Mouse (Mus musculus) left cerebral cortex, postnatal 36 days (tissue): ENCODE measurements around the gene Hip1r. TPM values are rescaled to one million over a fixed set of nuclear protein-coding genes. Genes with fewer than 3 reads are reported as not detected.
A peak's percentile ranks its signal among the peaks of the same experiment; 100 is the strongest.

ENCODE experiments used
- DNase-seq, 2 experiments: peaks; one replicate each; pipeline ENCODE4 v3.0.0; 2021 to 2022; ENCODE audit warnings: low spot score in 2 of 2, mixed read lengths in 1 of 2
- intact Hi-C: fragments of 180-260 bp; cut with DNase I; formaldehyde crosslinking; loops from one replicate; pipeline ENCODE4 v1.15.1; 2025
- total RNA-seq, 2 experiments: library from RNA; stranded (reverse); gene quantifications; 2 replicates each; pipeline ENCODE4 v1.2.3; 2021

The Hip1r gene
- total RNA-seq, 2 experiments from 2014 or later = 70.3 to 77.3 TPM

GRCm38 (mm10) chr5:124027702-124028470 is 54.5 kb downstream of the Hip1r start:
- intact Hi-C loops = no loop called here
- no peak for DNase-seq

- DNase-seq = no peak
- intact Hi-C loops = no loop called here
These were observed 55.3 kb downstream of the Hip1r start for GRCm38 (mm10) chr5:124028680-124029079.

DNA sequence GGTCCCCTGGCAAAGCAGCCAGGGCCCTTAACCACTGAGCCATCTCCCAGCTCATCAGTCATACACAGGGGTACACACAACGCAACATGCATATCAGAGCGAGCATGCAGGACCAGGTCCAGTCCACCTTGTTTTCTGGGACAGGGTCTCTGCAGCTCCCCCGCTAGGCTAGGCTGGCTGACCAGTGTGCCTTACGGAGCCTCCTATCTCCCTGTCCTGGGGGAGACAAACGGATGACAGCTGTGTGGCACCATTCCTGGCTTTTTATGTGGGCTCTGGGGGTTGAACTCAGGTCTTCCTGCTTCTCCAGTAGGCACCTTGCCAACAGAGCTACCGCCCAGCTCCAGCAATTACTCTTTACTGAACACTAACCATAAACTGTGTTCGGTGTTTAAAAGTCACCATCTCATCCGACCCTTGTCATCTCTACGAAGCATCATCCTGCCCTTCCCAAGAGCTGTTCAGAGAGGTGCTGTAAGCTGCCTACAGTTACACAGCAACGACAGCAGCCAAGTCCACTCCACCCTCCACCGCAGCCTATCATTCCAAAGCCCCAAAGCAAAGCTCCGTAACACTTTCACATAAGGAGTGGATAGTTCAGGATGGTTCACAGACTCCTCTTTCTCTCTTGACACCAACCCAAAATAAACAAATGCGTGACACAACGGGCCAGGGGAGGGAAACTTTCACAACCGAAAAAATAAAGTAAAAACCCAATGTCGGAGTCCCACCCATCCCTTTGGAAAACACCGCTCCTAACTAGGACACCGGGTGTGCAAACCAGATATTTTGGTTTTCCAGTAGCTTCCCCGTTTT is 56.0 kb downstream of the Hip1r start:
- intact Hi-C loops = no loop called here
- DNase-seq = no peak

DNA sequence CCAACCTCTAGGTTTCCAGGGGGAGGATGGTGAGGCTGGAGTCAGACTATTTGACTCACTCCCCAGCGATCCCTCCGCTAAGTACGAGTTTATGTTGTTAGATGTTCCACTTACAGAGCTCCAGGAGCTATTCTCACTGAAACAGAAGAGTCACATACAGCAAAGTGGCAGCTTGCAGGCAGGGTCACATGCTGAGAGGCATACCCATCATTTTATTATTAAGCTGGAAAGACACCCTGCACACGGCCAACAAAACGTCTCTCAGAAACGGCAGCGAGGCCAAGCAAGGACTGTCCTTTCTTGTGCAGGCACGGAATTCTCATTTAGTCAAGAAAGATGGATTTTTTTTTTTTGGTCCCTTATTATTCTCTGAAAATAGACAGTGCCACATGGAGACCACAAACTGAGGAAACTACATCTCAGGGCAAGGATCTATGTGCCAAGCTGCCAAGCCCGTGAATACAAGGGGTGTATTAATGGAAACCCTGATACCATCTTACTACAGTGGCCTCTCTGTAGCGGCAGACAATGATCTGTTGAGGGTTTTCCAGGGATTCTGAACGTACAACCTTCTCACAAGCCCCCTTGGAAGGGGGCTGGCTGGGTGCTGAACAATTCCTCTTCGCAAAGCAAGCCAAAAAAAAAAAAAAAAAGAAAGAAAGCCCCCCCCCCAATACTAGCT is 57.1 kb downstream of the Hip1r start:
- intact Hi-C loops = no loop called here
- no peak for DNase-seq

- DNase-seq = no peak
- intact Hi-C loops = no loop called here
These were observed 57.9 kb downstream of the Hip1r start for GRCm38 (mm10) chr5:124031068-124031955.

- intact Hi-C loops = no loop called here
- DNase-seq = peak; percentile 87 to 92
These were observed 58.6 kb downstream of the Hip1r start, which contains the start of gene Vps37b for GRCm38 (mm10) chr5:124032001-124032508. Vps37b (minus strand) TSS chr5:124032270.

DNA sequence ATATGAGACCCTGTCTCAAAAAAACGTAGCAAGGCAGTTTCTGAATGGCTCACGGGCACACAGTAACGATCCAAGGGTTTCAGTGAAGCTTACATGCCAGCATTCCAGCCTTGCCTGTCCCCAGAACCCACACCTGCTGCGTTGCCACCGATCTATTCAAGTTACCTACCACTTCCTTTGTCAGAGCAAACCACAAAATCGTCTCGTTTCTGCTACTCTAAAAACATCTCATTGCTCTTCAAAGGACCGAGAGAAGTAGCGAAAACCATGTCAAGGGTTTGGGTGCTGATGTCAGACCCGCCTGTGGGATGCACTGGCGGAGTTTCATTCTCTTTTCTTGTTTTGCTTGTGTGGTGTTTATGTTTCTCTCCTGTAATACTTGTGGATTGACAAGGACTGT is 61.0 kb downstream of the Hip1r start:
- no peak for DNase-seq
- intact Hi-C loops = no loop called here

DNA sequence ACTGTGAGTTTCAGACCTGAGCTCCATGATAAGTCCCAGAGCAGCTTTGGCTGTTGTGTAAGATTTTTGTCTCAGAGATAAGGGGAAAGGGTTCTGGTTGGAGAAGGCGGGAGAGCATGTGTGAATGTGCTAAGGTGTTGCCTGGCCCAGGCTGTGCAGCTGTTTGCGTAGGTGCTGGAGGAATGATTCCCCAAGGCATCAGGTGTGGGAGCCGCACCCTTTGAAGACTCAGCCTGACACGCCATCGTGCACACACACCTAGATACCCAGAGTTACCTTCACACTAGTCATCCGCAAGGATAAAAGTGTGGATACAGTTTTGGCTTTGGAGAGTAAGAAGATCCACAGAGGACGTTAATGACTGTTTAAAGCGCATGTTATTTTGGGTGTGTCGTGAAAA is 62.0 kb downstream of the Hip1r start:
- no peak for DNase-seq
- intact Hi-C loops = no loop called here

- DNase-seq = no peak
- intact Hi-C loops = no loop called here
These were observed 62.4 kb downstream of the Hip1r start for GRCm38 (mm10) chr5:124035806-124036205.

GRCm38 (mm10) chr5:124036341-124036740 is 62.9 kb downstream of the Hip1r start:
- DNase-seq = no peak
- intact Hi-C loops = no loop called here

DNA sequence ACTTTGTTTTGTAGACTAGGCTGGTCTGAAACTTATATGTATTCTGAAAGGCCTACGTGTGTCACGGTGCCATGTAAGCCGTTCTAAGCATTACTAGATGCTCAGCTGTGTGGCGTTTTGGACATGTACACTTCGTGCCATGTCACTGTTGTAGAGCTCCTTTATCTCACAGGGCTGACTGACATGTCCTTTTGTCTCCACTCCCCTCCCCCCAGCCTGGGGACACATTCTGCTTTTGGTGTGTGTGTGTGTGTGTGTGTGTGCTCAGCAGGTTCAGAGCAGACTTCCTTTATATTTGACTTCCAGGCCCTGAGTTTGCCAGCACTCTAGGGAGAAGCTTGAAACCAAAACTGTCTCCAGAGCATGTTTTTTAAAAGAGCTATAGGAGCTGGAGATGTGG is 63.4 kb downstream of the Hip1r start:
- DNase-seq = no peak
- intact Hi-C loops = no loop called here

- DNase-seq = no peak
- intact Hi-C loops = loop anchor here (5.0 kb wide), 1 partner anchor 48 kb away; no protein-coding TSS in a partner anchor
These were observed 66.2 kb downstream of the Hip1r start for GRCm38 (mm10) chr5:124039602-124040001.

DNA sequence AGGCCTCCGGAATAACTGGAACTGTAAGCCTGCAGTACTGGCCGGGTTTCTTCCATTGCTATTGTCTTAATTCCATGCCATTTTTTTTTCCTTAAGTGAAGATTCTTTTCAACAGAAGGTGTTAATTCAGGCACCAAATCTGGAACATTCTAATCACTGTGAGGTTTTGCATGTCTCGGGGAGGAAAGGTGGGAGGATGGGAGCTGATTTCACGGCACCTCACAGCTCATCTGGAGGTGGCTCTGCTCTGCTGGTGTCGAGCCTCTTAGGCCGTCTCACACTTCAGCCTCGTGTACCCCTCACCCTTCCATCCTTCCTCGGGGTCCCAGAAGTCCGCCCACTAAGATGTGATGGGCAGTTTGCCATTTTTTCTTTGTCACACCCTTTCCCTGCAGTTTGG is 67.7 kb downstream of the Hip1r start:
- DNase-seq = no peak
- intact Hi-C loops = loop anchor here (5.0 kb wide), 1 partner anchor 46 kb away; no protein-coding TSS in a partner anchor

DNA sequence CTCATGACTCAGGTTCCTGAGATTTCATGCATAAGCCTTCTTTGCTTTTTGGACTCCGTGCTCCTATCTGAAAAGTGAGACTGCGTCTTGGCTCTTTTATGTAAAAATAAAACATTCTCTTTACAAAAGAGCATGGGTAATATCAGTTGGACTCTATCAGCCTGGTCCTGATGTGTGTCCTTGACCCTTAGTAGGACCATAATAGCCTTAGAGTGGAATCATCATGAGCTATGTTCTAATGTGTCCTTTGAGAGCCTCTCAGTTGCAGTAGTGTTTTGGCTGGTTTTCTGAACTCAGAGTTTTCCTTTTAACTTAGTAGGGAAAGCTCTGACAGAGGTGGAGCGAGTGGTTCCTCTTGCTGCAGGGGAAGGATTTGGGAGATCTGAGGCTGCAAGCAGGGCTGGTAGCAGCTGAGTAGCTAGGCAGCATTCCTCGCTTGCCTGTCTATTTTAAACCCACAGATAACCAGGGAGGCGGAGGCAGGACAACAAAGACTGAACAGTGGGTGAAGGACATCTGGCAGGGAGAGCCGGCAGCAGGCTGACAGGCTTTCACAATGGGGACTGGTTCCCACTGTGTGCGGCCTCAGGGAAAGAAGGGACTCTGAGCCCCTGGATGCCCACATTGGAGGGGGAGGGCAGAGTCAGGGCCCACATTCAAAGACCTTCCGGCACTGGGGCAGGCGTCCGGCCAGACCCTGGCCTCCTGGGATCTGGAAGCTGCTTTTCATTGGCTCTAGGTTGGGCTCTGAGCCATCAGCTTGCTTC is 70.0 kb downstream of the Hip1r start:
- intact Hi-C loops = loop anchor here (5.0 kb wide), 1 partner anchor 44 kb away; no protein-coding TSS in a partner anchor
- DNase-seq = peak; percentile 81 to 85

GRCm38 (mm10) chr5:124043999-124044398 is 70.6 kb downstream of the Hip1r start:
- DNase-seq = no peak
- intact Hi-C loops = loop anchor here (5.0 kb wide), 1 partner anchor 43 kb away; no protein-coding TSS in a partner anchor

DNA sequence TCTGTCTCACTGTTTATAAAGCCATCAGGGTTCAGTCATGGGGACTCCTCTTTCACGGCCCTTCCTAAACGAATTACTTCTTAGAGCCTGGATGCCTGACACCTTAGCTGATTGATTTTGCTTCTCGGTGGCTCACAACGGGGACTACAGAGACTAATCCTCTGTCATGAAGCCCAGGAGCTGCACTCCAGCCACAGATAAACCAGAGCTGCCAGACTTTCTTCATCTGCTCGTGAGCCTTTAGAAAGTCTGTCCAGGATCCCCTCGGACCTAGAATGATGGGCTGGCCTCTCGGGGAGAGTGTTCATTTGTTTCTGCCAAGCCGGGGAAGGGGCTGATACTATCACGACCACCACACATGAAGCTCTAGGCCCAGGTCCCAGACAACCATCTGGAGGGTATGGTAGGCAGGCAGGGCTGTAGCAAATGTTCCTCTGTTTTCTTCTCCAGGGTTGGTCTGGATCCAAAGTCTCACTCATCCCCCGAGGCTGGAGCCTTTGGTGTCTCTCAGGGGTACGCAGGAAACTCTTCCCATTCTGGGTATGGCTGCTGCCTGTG is 72.1 kb downstream of the Hip1r start:
- intact Hi-C loops = no loop called here
- no peak for DNase-seq

GRCm38 (mm10) chr5:124046741-124047401 is 73.4 kb downstream of the Hip1r start:
- intact Hi-C loops = no loop called here
- DNase-seq = no peak
